Mouse (Mus musculus): ENCODE data around the gene Mettl24.

GRCm38 (mm10) chr10:40716296-40716695, 33.2 kb downstream of the Mettl24 start:
- TF ChIP-seq GATA1 (IDR thresholded peaks at IDR 0.05; ENCODE audit: borderline replicate concordance, low read length) (no peak), FLI1 (IDR thresholded peaks at IDR 0.05; ENCODE audit: low read length) (no peak)
